Mouse (Mus musculus): ENCODE measurements at regions not wholly inside any gene's neighbourhood (a gene's known extent, or its start where the extent isn't known, plus 50 kb on each side); places are given as distances from the start of the nearest gene placed in this dataset.
A peak's percentile ranks its signal among the peaks of the same experiment; 100 is the strongest.
"Not testable (repeated sequence)": the region's sequence is repeated elsewhere in the genome, so short reads cannot be mapped to it uniquely, and the experiment has no call there.

GRCm38 (mm10) chr9:72166084-72166483 lies 54.4 kb upstream of the Tcf12 start:
- ATAC-seq (replicated peaks; ENCODE audit: low FRiP score, low TSS enrichment, poor library complexity, severe bottlenecking) = no peak

DNA sequence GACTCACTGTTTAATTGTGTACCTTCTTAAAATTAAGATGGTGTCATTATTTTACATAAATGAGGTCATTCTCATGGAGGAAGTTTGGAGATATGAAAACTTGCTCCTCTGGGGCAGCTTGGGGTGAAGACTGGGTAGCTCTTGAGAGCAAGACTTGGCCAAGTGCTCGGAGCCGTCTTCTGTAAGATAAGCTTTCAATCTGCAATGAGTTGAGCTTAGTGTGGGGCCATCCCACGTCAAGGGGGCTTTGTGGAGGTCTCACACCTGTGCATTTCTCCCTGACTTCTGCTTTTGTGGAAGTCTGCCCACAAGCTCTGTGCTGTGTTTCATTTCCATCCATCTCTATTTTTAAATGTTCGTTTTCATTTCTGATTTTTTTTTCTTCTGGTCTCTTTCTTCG lies 54.9 kb upstream of the Tcf12 start:
- no peak; the same call in 1 of the 2 replicates for ATAC-seq (replicated peaks; ENCODE audit: low FRiP score, low TSS enrichment, poor library complexity, severe bottlenecking)

GRCm38 (mm10) chr9:72169231-72169630 lies 57.6 kb upstream of the Tcf12 start:
- no peak for ATAC-seq (replicated peaks; ENCODE audit: low FRiP score, low TSS enrichment, poor library complexity, severe bottlenecking)

DNA sequence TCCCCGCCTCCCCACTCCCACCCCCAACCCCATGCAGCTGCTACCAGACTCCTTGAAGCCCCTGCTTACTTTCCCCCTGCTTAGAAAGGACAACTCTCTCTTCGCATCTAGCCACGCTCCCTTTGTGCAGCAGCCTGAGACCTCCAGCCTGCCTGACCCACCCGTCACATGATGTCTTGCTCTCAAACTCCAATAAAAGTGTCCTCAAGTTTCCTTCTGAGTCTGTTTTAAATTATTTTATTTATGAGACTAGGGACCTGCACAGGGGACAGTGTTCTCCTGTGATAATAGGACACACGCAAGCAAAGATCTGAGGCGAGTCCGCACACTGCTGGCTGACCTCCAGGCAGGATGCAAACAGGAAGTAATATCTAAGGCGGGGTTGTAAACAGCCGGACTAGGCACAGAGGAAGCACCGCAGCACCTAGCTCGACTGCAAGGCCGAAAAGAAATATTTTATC lies 58.1 kb upstream of the Tcf12 start:
- ATAC-seq (replicated peaks; ENCODE audit: low FRiP score, low TSS enrichment, poor library complexity, severe bottlenecking) = peak; percentile 90

- ATAC-seq (replicated peaks; ENCODE audit: low FRiP score, low TSS enrichment, poor library complexity, severe bottlenecking) = no peak
These were observed 58.6 kb upstream of the Tcf12 start for GRCm38 (mm10) chr9:72170235-72170634.

DNA sequence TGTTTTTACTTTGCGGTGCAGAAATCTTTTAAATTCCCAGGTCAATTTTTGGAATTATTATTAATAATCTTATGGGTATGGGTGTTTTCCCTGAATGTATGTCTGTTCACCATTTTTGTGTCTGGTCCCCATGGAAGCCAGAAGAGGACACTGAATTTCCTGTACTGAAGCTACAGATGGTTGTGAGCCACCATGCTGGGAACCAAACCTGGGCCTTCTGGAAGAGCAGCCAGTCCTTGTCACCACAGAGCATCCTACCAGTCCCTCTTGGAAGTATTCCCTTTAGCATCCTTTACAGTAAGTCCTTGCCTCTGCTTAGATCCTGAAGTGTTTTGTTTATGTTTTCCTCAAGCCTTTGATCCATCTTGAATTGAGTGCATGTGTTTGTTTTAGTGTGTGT lies 60.7 kb upstream of the Tcf12 start:
- ATAC-seq (replicated peaks; ENCODE audit: low FRiP score, low TSS enrichment, poor library complexity, severe bottlenecking) = no peak

GRCm38 (mm10) chr9:72180972-72181371 lies 69.3 kb upstream of the Tcf12 start:
- no peak for ATAC-seq (replicated peaks; ENCODE audit: low FRiP score, low TSS enrichment, poor library complexity, severe bottlenecking)

DNA sequence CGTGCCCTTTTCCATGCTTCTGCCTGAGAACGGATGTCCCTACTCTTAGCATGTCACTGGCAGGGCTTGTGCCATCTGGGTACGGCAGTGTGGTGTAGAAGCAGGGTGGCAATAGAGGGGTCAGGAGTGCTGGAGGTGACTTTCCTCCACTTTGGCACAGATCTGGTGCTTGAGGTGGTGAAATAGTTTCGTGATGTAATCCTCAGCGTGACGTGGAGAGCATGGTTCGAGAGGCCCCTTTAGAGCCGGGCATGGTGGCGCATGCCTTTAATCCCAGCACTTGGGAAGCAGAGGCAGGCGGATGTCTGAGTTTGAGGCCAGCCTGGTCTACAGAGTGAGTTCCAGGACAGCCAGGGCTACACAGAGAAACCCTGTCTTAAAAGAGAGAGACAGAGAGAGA lies 71.7 kb upstream of the Tcf12 start:
- no peak for ATAC-seq (replicated peaks; ENCODE audit: low FRiP score, low TSS enrichment, poor library complexity, severe bottlenecking)

GRCm38 (mm10) chr9:72183925-72184324 lies 72.3 kb upstream of the Tcf12 start:
- no peak for ATAC-seq (replicated peaks; ENCODE audit: low FRiP score, low TSS enrichment, poor library complexity, severe bottlenecking)

DNA sequence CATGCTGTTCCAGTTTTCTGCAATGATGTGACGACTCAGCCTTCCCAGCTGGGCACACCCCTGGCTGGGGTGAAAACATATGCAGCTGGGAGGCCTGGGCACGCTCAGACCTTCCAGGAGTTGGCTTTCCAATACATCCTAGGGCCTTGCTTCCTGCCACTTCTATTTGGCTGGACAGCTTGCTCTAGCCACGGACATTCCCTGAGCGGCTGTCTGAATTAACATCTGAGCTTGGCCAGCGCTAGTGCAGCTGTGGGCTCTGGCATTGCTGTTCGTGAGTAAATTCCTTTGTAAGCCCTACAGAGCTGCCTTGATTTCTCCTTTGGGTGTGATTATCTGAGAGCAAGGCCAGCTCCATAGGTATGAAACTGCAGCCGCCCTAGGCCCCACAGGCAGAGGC lies 78.2 kb upstream of the Tcf12 start:
- ATAC-seq (replicated peaks; ENCODE audit: low FRiP score, low TSS enrichment, poor library complexity, severe bottlenecking) = no peak

- ATAC-seq (replicated peaks; ENCODE audit: low FRiP score, low TSS enrichment, poor library complexity, severe bottlenecking) = no peak
These were observed 79.0 kb upstream of the Tcf12 start for GRCm38 (mm10) chr9:72190631-72191030.

GRCm38 (mm10) chr9:72191091-72191490 lies 79.4 kb upstream of the Tcf12 start:
- ATAC-seq (replicated peaks; ENCODE audit: low FRiP score, low TSS enrichment, poor library complexity, severe bottlenecking) = no peak

DNA sequence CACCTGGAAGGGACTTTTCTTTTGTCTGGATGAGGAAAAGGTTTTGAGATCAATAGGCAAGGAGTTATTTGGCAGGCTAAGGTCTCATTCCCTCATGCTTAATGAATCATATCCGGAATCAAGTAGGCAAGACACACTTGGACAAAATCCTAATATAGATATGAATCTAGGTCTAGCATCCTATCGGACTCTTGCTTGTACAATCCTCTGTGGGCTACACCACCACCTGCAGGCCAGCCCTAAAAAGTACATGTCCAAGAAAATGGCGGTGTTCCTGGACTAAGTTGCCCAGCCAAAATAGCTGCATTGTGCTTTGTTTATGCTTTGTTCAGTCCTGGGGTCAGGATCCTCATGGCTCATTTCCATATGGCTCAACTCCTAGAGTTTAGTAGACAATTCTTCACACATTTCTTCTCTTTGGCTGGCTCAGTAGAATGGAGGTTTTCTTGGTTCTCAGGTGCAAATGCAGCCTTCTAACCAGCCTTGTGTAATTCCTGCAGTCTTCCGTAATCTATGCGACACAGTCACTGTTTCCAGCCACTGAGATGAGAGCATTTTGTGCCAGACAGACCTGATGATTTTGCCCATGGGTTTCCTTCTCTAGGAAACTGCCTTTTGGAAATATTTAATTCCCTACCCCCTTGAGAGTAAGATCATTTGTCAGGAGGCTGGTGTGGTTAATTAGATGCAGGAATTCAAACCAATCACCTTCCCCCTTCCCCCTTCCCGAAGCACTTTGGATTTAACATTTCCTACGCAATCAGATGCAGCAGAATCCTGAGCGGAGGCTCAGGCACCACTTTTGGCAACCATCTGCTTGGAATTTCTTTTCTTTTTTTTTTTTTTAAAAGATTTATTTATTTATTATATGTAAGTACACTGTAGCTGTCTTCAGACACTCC lies 80.6 kb upstream of the Tcf12 start:
- no peak for ATAC-seq (replicated peaks; ENCODE audit: low FRiP score, low TSS enrichment, poor library complexity, severe bottlenecking)

- ATAC-seq (replicated peaks; ENCODE audit: low FRiP score, low TSS enrichment, poor library complexity, severe bottlenecking) = not testable (repeated sequence)
These were observed 81.3 kb upstream of the Tcf12 start for GRCm38 (mm10) chr9:72192953-72193337.

- no peak for ATAC-seq (replicated peaks; ENCODE audit: low FRiP score, low TSS enrichment, poor library complexity, severe bottlenecking)
These were observed 79.3 kb upstream of the Zfp280d start for GRCm38 (mm10) chr9:72195348-72195747.

DNA sequence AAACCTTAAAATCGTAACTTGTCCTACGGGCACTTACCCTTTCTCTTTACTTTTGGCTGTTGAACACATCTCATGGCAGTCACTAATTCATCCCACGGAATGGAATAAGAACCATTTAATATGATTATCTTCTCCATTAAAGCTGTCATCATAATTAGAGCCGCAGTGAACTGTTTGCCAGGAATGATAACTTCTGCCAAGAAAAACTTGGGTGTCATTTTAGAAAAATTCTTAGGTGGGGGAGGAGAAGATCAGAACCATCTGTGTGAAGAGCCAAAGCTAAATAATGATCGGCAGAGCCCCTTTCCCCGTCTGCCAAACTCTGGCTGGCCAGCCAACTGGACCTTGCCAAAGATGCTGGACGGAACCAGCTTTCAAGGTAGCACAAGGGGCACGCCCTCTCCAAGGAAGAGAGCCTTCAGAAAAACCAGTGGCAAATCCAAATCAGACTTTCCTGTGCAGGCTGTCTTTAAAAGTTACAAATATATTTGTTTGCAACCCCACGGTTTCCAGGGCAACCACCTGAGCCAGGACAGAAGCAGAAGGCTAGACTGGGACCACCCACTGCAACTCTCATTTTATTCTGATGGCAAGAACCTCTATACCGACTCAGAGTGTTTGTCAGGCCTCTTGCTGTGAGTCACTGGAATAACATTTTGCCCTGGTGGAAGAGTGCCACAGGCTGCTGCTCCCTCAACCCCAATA lies 77.9 kb upstream of the Zfp280d start:
- ATAC-seq (replicated peaks; ENCODE audit: low FRiP score, low TSS enrichment, poor library complexity, severe bottlenecking) = no peak

- ATAC-seq (replicated peaks; ENCODE audit: low FRiP score, low TSS enrichment, poor library complexity, severe bottlenecking) = no peak
These were observed 77.3 kb upstream of the Zfp280d start for GRCm38 (mm10) chr9:72197331-72197732.

- no peak for ATAC-seq (replicated peaks; ENCODE audit: low FRiP score, low TSS enrichment, poor library complexity, severe bottlenecking)
These were observed 75.7 kb upstream of the Zfp280d start for GRCm38 (mm10) chr9:72198976-72199375.

GRCm38 (mm10) chr9:72204357-72204905 lies 70.2 kb upstream of the Zfp280d start:
- no peak for ATAC-seq (replicated peaks; ENCODE audit: low FRiP score, low TSS enrichment, poor library complexity, severe bottlenecking)

DNA sequence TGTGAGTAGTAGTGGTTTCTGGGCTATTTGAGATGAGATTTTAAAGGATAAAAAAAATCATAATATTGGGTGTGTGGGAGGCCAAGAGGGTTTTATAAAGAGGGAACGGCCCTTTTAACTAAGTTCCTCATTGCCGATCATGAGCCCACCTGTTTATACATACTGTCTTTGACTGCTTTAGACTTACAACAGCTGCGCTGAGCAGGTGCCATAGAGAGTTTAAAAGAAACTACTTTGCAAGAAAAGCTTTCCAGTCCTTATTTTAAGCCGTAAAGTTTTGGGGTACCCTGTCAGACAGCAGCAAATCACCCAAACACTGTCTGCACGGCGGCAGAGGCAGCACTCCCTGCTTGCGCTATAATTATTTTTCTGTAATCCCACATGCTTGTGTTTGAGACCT lies 68.8 kb upstream of the Zfp280d start:
- ATAC-seq (replicated peaks; ENCODE audit: low FRiP score, low TSS enrichment, poor library complexity, severe bottlenecking) = no peak

Measured in megakaryocyte-erythroid progenitor cell, adult 5-6 weeks (primary cell).